Mouse (Mus musculus) midbrain, embryonic 14.5 days (tissue): ENCODE data around the gene 1700017B05Rik. TPM values are rescaled to one million over a fixed set of nuclear protein-coding genes. Genes with fewer than 3 reads are reported as not detected.

Experiments
- ATAC-seq: fragments of 200-750 bp; cut with Nextera tagmentation; 2 replicates; pipeline ENCODE4 v1.8.0; 2017; ENCODE audit warnings: moderate number of reproducible peaks, moderate library complexity; ENCODE audit not compliant: low FRiP score, low TSS enrichment
- DNase-seq: peaks from one replicate; pipeline ENCODE4 v3.0.0-alpha.2; 2015
- H3K27ac ChIP-seq: fragments of 300-500 bp; sonication (generic); replicated peaks from 2 replicates; pipeline ENCODE4 v1.5.1; 2014; ENCODE audit warnings: mild to moderate bottlenecking, low read depth, low read length, moderate library complexity
- H3K27me3 ChIP-seq: fragments of 300-500 bp; sonication (generic); 2 replicates; pipeline ENCODE4 v1.6.1; 2014; ENCODE audit warnings: low read length, control low read depth, mixed read lengths; ENCODE audit not compliant: control insufficient read depth, insufficient read depth
- H3K36me3 ChIP-seq: fragments of 300-500 bp; sonication (generic); 2 replicates; pipeline ENCODE4 v1.6.1; 2014; ENCODE audit warnings: low read length, control low read depth; ENCODE audit not compliant: control insufficient read depth, insufficient read depth
- H3K4me1 ChIP-seq: fragments of 300-500 bp; sonication (generic); 2 replicates; pipeline ENCODE4 v1.6.1; 2014; ENCODE audit warnings: mild to moderate bottlenecking, antibody characterized with exemption, low read length, control low read depth; ENCODE audit not compliant: control insufficient read depth, insufficient read depth
- H3K4me2 ChIP-seq: fragments of 300-500 bp; sonication (generic); 2 replicates; pipeline ENCODE4 v1.6.1; 2014; ENCODE audit warnings: mild to moderate bottlenecking, low read length, moderate library complexity
- H3K4me3 ChIP-seq: fragments of 300-500 bp; sonication (generic); replicated peaks from 2 replicates; pipeline ENCODE4 v1.5.1; 2014; ENCODE audit warnings: low read depth, low read length
- H3K9ac ChIP-seq: fragments of 300-500 bp; sonication (generic); replicated peaks from 2 replicates; pipeline ENCODE4 v1.6.1; 2014; ENCODE audit warnings: mild to moderate bottlenecking, low read length, moderate library complexity
- H3K9me3 ChIP-seq: fragments of 300-500 bp; sonication (generic); 2 replicates; pipeline ENCODE4 v1.6.1; 2016; ENCODE audit warnings: low read length, control low read depth, mixed read lengths; ENCODE audit not compliant: control insufficient read depth
- WGBS: fragments of 180-500 bp; shearing (Covaris S2); extraction: QIAGEN DNeasy Blood & Tissue Kit; methylation state at CpG from one replicate; pipeline ENCODE4 v1.1.7; 2014; 5-methylcytosine and 5-hydroxymethylcytosine counted together
- polyA plus RNA-seq: library from polyadenylated mRNA; unstranded; fragments of >200 nt; fragmentation: Nextera tagmentation; extraction: Ambion mirVana; gene quantifications from 2 replicates; pipeline ENCODE4 v1.2.1, GENCODE M21; 2014

The 1700017B05Rik gene
- polyA plus RNA-seq, 1 experiment from 2014 or later: 4.4 TPM

DNA sequence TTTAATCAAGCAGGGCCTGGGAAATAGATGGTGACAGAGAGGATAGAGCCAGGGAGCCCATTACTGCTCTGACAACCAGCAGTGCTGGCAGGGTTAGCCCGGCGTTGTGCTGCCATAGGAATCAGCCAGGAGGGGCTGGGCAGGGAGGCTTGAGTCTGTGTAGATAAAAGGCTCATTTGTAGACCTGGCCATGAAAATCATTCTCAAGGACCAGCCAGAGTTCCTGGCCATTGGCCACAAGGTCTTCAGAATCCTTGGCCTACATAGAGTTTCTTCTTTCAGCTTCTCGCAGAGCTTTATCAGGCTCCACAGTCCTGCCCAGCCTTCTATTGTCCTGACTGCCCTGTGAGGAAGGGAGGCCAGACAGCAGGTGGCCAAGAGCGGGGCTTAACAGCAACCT is 17.0 kb upstream of the 1700017B05Rik start:
- Histone ChIP-seq H3K9me3 (no peaks in the 10 kb centered on the region), H3K36me3 (no peaks in the 10 kb centered on the region), H3K4me2 (no peak overlapping the region), H3K27me3 (no peaks in the 10 kb centered on the region), H3K9ac (no peak overlapping the region), H3K4me3 (no peak overlapping the region), H3K4me1 (peaks cover 10% of the 10 kb centered on the region), H3K27ac (no peak overlapping the region)
- ATAC-seq (no peak), DNase-seq (no peak)
- 65% methylated on average over 4 of the region's 4 CpGs for WGBS

DNA sequence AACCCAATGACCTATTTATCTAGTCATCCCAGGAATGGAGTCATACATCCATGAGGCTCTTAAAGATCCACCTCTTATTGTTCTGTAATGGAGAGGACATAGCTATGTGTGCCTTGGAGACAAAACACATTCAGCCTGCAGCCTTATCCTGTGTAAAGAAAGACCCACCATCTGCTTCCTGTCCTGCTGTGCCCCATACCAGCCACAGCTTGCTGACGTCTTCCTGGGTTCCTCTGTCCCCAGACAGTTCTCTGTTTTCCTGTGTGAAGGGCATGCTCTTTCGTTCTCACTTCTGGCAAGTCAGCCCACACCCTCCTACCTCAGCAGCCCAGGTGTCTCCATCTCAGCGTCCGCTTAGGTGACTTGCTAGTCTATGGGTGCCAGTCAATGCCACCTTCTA is 15.9 kb upstream of the 1700017B05Rik start:
- Histone ChIP-seq H3K4me3 (no peak overlapping the region), H3K27ac (no peak overlapping the region), H3K36me3 (no peaks in the 10 kb centered on the region), H3K27me3 (no peaks in the 10 kb centered on the region), H3K4me2 (no peak overlapping the region), H3K4me1 (peaks cover 10% of the 10 kb centered on the region), H3K9me3 (no peaks in the 10 kb centered on the region), H3K9ac (no peak overlapping the region)
- DNase-seq: no peak
- no peak for ATAC-seq
- 74% methylated on average over 4 of the region's 4 CpGs for WGBS

DNA sequence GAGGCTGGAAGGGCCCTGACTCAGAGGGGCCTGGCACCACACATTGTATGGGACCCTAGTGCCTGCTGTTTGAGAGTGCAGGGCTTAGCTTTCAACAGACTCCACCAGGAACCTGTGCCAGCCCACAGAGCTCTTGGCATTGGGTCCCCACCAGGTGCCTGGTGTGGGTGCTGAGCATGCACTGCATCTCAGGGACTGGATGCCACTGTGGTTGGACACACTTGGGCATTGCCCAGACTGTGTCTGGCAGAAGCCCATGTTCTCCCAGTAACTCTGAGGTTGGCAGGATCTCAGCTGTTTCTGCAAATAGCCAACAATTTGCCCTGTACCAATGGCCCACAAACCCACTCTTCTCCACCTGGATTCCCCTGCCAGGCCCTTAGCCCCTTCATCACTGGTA is 13.9 kb upstream of the 1700017B05Rik start:
- ATAC-seq: no peak
- no peak overlapping the region for H3K27ac ChIP-seq
- H3K4me3 ChIP-seq: no peak overlapping the region
- H3K27me3 ChIP-seq: no peaks in the 10 kb centered on the region
- H3K4me2 ChIP-seq: no peak overlapping the region
- no peak overlapping the region for H3K9ac ChIP-seq
- no peaks in the 10 kb centered on the region for H3K9me3 ChIP-seq
- no peaks in the 10 kb centered on the region for H3K36me3 ChIP-seq
- H3K4me1 ChIP-seq: 0 out of 2 replicates have a peak, but pooled peaks cover 2% of the 10 kb centered on the region
- DNase-seq: no peak

DNA sequence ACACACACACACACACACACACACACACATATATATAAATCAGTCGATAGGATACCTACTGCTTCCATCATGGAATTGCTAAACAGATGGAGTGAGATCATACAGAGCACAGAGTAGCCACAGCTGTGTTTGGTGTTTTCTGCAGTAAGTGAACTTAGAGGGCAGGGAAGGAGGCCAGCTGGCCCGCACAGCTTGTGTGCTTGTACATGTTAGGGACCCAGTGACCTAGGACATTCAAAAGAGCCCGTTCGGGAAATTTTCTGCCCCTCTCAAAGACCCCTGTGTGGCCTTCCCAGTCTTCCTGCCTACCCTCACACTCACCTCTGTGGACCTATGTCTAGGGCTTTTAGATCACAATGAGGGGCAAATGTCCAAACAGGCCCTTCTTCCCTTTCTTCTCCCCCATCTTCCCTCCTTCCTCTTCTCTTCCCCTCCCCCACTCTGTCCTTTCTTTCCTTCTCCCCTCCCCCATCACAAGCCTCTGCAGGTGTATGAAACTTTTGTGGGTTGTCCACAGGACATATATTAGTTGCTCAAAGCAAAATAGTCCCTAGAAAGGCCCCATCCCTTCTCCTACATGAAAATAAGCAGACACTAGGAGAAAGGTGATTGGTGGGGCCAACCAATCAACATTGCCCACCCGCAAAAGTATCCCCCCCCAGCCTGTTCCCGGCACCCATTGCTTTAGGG is 11.5 kb upstream of the 1700017B05Rik start:
- Histone ChIP-seq H3K9ac (no peak overlapping the region), H3K9me3 (no peaks in the 10 kb centered on the region), H3K27ac (no peak overlapping the region), H3K36me3 (no peaks in the 10 kb centered on the region), H3K4me2 (no peak overlapping the region), H3K4me1 (peaks cover 11% of the 10 kb centered on the region; the same call in 1 of the 2 replicates), H3K4me3 (no peak overlapping the region), H3K27me3 (no peaks in the 10 kb centered on the region)
- WGBS: 29% methylated on average over 6 of the region's 6 CpGs
- ATAC-seq (no peak), DNase-seq (no peak)

DNA sequence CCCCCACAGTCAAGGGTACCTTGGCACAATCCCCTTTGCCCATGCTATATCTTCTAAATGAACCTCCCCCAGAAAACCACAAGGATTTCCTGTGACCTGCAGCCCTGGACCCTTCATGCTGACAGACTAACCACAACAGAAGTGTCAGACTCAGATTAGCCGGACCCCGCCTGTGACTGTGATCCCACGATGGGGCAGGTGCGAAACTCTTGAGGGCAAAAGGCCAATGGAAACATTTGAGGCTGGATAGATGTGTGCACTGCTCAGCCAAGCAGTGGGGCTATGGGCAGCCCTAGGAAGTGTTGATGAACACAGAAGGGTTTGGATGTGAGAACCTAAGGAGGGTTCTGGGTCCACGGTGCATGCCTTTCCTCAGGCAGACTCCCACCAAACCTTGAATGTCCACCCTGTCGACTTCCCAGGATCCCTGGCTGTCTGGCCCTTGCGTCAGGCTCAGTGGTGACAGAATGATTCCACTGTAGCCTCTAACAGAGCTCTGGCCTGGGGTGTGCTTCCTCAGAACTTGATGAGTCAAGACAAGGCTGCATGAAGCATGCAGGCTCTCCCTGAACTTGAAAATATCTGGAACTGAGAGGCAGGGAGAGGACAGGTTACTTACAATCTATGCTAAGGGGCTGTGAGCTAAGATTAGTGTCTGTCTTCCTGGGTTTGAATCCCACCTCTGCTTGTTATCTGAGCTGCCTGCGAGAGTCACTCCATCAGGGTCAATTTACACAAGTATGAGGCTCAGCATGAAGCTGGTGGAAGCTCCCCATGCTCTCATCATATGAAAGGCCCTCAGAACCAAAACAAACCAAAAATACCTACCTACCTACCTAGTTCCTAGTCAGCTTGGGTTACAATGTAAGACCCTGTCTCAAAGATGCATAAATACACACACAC is 10.7 kb upstream of the 1700017B05Rik start:
- H3K4me3 ChIP-seq: no peak overlapping the region
- no peaks in the 10 kb centered on the region for H3K27me3 ChIP-seq
- no peak overlapping the region for H3K9ac ChIP-seq
- DNase-seq (no peak), ATAC-seq (no peak)
- no peak overlapping the region for H3K27ac ChIP-seq
- H3K36me3 ChIP-seq: no peaks in the 10 kb centered on the region
- H3K4me1 ChIP-seq: peaks cover 14% of the 10 kb centered on the region
- H3K9me3 ChIP-seq: no peaks in the 10 kb centered on the region
- WGBS: 68% methylated on average over 8 of the region's 8 CpGs
- H3K4me2 ChIP-seq: no peak overlapping the region

DNA sequence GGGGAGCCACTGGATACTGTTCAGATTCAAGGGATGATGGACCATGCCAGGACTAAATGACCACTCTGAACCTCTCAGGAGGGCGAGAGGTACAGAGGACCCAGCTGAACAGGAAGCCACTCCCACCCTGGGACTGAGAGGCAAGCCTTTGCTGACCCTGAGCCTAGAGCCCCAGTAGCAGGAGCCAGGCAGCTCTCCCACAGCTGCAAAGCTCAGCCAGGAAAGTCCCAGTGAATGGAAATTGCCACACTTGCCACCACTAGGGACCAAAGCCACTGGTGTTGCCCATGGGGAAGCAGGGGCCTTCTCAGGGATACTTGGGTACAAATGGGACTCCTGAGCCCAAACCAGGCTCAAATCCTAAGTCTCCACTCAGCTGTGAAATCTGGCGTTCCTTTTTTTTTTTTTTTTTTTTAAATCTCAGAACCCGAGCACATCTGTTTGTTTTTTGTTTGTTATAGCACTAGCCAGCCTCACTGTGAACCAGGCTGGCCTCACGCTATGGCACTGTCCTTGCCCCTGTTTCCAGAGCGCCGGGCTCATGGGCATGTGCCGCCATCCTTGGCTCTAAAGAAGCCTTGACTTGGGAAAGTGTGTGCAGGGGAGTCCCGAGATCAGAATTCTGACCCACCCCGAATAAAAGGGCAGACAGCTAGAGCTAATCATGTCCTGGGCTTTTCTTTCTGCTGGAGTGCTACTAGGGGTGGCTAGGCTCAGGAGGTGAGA is 9.6 kb upstream of the 1700017B05Rik start:
- H3K4me2 ChIP-seq: no peak overlapping the region
- no peak overlapping the region for H3K9ac ChIP-seq
- H3K4me3 ChIP-seq: no peak overlapping the region
- H3K36me3 ChIP-seq: no peaks in the 10 kb centered on the region
- H3K27ac ChIP-seq: no peak overlapping the region
- DNase-seq (no peak), ATAC-seq (no peak)
- peaks cover 21% of the 10 kb centered on the region for H3K4me1 ChIP-seq
- H3K27me3 ChIP-seq: no peaks in the 10 kb centered on the region
- WGBS: 53% methylated on average over 9 of the region's 9 CpGs
- H3K9me3 ChIP-seq: no peaks in the 10 kb centered on the region

DNA sequence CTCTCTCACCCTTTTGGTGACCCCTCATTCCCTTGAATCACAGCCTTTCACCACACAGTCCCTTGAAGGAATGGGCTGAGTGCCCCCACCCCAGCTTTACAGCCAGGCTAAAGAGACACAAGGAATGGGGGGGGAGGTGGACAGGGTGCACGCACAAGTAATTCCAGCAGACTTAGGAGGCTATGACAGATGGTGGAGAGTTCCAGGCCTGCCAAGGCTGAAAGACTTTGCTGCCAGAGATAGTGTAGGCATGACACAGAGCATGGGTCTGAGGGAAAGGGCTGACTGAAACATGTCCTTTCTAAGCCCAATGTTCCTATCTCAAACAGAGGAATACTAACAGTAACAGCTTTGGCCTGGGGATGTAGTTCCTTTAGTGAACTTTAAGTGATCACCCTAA is 8.7 kb upstream of the 1700017B05Rik start:
- Histone ChIP-seq H3K4me1 (peaks cover 30% of the 10 kb centered on the region), H3K9ac (no peak overlapping the region), H3K4me3 (no peak overlapping the region), H3K27me3 (no peaks in the 10 kb centered on the region), H3K36me3 (no peaks in the 10 kb centered on the region), H3K27ac (no peak overlapping the region), H3K9me3 (no peaks in the 10 kb centered on the region), H3K4me2 (no peak overlapping the region)
- WGBS: 79% methylated on average over 1 of the region's 1 CpGs
- DNase-seq (no peak), ATAC-seq (no peak)

DNA sequence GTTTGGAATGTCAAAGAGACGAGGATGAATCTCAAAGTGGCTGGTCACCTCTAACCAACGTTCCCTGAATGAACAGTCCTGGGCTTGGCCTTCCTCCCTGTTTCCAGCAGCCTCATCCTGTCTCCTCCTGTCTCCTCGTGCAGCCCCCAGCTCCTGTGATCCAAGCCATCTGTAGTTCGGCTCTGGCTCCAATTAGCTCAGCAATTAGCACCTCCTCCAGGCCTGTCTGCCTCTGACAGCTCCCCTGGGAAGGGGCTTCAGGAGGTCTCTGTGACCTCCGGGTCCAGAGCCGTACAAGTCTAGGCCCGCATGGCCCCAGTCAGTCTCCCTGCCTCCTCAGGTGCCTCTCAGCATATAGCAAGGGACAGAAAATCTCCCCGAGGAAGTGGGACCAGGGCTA is 8.0 kb upstream of the 1700017B05Rik start:
- peaks cover 33% of the 10 kb centered on the region for H3K4me1 ChIP-seq
- no peaks in the 10 kb centered on the region for H3K27me3 ChIP-seq
- no peak overlapping the region for H3K9ac ChIP-seq
- ATAC-seq (no peak), DNase-seq (peak; percentile 42)
- no peak overlapping the region for H3K4me2 ChIP-seq
- H3K4me3 ChIP-seq: no peak overlapping the region
- H3K36me3 ChIP-seq: no peaks in the 10 kb centered on the region
- no peaks in the 10 kb centered on the region for H3K9me3 ChIP-seq
- 0 out of 2 replicates have a peak overlapping the region, but pooled peaks have one; percentile 32 for H3K27ac ChIP-seq
- 36% methylated on average over 8 of the region's 8 CpGs for WGBS
